Mouse (Mus musculus) forebrain, embryonic 14.5 days (tissue): ENCODE measurements at regions not wholly inside any gene's neighbourhood (a gene's known extent, or its start where the extent isn't known, plus 50 kb on each side); places are given as distances from the start of the nearest gene placed in this dataset.
A peak's percentile ranks its signal among the peaks of the same experiment; 100 is the strongest.

Source experiments
- ATAC-seq: fragments of 200-750 bp; cut with Nextera tagmentation; 2 replicates; pipeline ENCODE4 v1.8.0; 2017; ENCODE audit warnings: mild to moderate bottlenecking, moderate library complexity
- DNase-seq: peaks from one replicate; pipeline ENCODE4 v3.0.0-alpha.2; 2015; ENCODE audit warnings: low spot score
- H3K27ac ChIP-seq: fragments of 300-500 bp; sonication (generic); 2 replicates; pipeline ENCODE4 v1.5.1; 2014; ENCODE audit warnings: low read depth, mild to moderate bottlenecking, control low read depth, low read length, moderate library complexity
- H3K27me3 ChIP-seq: fragments of 300-500 bp; sonication (generic); replicated peaks from 2 replicates; pipeline ENCODE4 v1.6.1; 2014; ENCODE audit warnings: low read length, control low read depth, mixed read lengths; ENCODE audit not compliant: control insufficient read depth, insufficient read depth
- H3K36me3 ChIP-seq: fragments of 300-500 bp; sonication (generic); 2 replicates; pipeline ENCODE4 v1.6.1; 2014; ENCODE audit warnings: low read length, control low read depth; ENCODE audit not compliant: control insufficient read depth, insufficient read depth
- H3K4me1 ChIP-seq: fragments of 300-500 bp; sonication (generic); 2 replicates; pipeline ENCODE4 v1.6.1; 2014; ENCODE audit warnings: antibody characterized with exemption, low read length, control low read depth; ENCODE audit not compliant: control insufficient read depth, insufficient read depth
- H3K4me2 ChIP-seq: fragments of 300-500 bp; sonication (generic); 2 replicates; pipeline ENCODE4 v1.6.1; 2014; ENCODE audit warnings: mild to moderate bottlenecking, control low read depth, low read length
- H3K4me3 ChIP-seq: fragments of 300-500 bp; sonication (generic); 2 replicates; pipeline ENCODE4 v1.5.1; 2014; ENCODE audit warnings: low read depth, low read length, control low read depth
- H3K9ac ChIP-seq: fragments of 300-500 bp; sonication (generic); 2 replicates; pipeline ENCODE4 v1.6.1; 2014; ENCODE audit warnings: mild to moderate bottlenecking, low read length, control low read depth, moderate library complexity
- H3K9me3 ChIP-seq: fragments of 300-500 bp; sonication (generic); replicated peaks from 2 replicates; pipeline ENCODE4 v1.6.1; 2016; ENCODE audit warnings: low read length, control low read depth, mixed read lengths; ENCODE audit not compliant: control insufficient read depth
- WGBS: fragments of 180-500 bp; shearing (Covaris S2); extraction: QIAGEN DNeasy Blood & Tissue Kit; methylation state at CpG from one replicate; pipeline ENCODE4 v1.1.7; 2014; 5-methylcytosine and 5-hydroxymethylcytosine counted together

GRCm38 (mm10) chr17:84117756-84118155 is 70.0 kb downstream of the Zfp36l2 start:
- Histone ChIP-seq H3K27ac (no peak overlapping the region), H3K9ac (no peak overlapping the region), H3K36me3 (no peaks in the 10 kb centered on the region), H3K27me3 (no peaks in the 10 kb centered on the region), H3K9me3 (no peaks in the 10 kb centered on the region), H3K4me2 (no peak overlapping the region), H3K4me1 (no peaks in the 10 kb centered on the region), H3K4me3 (no peak overlapping the region)
- 81% methylated on average over 1 of the region's 1 CpGs for WGBS
- no peak for ATAC-seq
- no peak for DNase-seq

DNA sequence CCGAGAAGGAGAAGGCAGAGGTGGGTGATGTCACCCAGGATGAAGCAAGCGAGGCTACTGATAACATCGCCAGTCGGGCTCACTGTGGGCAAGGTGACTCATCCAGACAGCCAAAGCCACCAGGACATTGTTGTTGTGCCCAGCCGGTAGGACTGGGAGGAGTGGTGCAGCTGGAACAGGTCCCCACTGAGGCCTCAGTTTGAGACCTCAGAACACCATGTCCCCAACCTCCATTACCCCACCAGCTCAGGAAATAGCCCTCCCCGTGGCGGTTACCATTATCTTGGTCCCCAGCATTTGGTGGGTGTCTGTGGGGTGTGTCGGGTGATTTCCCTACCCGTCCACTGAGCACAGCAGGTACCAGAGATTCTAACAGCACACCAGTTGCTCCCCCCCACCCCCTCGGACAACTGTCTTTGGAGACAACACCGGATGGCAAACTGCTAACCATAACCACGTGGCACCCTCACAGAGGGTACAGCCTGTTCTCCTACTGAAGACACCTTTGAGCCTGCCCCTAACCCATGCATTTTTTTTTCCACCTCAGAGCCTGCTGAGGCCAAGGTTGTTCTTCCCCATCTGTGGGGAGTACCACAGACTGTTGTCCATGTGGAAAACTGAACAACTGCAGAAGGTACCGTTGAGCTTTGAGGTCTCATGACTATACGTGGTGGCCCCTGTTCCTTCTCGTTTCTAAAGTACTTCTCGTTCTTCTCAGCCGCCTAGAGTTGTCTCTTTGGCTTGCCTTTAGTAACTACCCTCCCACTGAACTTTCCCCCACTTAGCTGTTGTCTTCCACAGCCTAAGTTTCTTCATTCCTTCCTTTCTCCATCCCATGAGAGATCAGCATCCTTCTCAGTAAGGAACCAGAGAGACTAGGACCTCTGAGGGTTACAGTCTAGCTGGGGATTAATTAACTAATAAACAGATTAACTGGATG is 71.1 kb downstream of the Zfp36l2 start:
- ATAC-seq: no peak
- H3K27ac ChIP-seq: no peak overlapping the region
- no peaks in the 10 kb centered on the region for H3K27me3 ChIP-seq
- no peaks in the 10 kb centered on the region for H3K36me3 ChIP-seq
- H3K9ac ChIP-seq: no peak overlapping the region
- H3K4me3 ChIP-seq: no peak overlapping the region
- no peaks in the 10 kb centered on the region for H3K9me3 ChIP-seq
- no peak for DNase-seq
- 87% methylated on average over 17 of the region's 17 CpGs for WGBS
- H3K4me1 ChIP-seq: no peaks in the 10 kb centered on the region
- no peak overlapping the region for H3K4me2 ChIP-seq

GRCm38 (mm10) chr17:84115957-84116339 is 71.8 kb downstream of the Zfp36l2 start:
- H3K9me3 ChIP-seq: no peaks in the 10 kb centered on the region
- no peaks in the 10 kb centered on the region for H3K27me3 ChIP-seq
- H3K4me3 ChIP-seq: no peak overlapping the region
- peak; percentile 48 for ATAC-seq
- DNase-seq: peak; percentile 58
- no peak overlapping the region for H3K4me2 ChIP-seq
- H3K27ac ChIP-seq: no peak overlapping the region
- H3K9ac ChIP-seq: no peak overlapping the region
- no peaks in the 10 kb centered on the region for H3K4me1 ChIP-seq
- whole genome bisulfite sequencing: 33% methylated on average over 3 of the region's 3 CpGs
- no peaks in the 10 kb centered on the region for H3K36me3 ChIP-seq

GRCm38 (mm10) chr17:84115133-84115532 is 72.6 kb downstream of the Zfp36l2 start:
- H3K9ac ChIP-seq: no peak overlapping the region
- no peaks in the 10 kb centered on the region for H3K27me3 ChIP-seq
- no peak for DNase-seq
- no peak overlapping the region for H3K4me2 ChIP-seq
- H3K36me3 ChIP-seq: no peaks in the 10 kb centered on the region
- WGBS: 73% methylated on average over 8 of the region's 8 CpGs
- no peak overlapping the region for H3K27ac ChIP-seq
- H3K4me1 ChIP-seq: no peaks in the 10 kb centered on the region
- no peak for ATAC-seq
- H3K9me3 ChIP-seq: no peaks in the 10 kb centered on the region
- H3K4me3 ChIP-seq: no peak overlapping the region

- H3K36me3 ChIP-seq: no peaks in the 10 kb centered on the region
- no peaks in the 10 kb centered on the region for H3K27me3 ChIP-seq
- WGBS: 75% methylated on average over 9 of the region's 9 CpGs
- H3K9me3 ChIP-seq: no peaks in the 10 kb centered on the region
- DNase-seq (no peak), ATAC-seq (no peak)
- H3K4me3 ChIP-seq: no peak overlapping the region
- no peaks in the 10 kb centered on the region for H3K4me1 ChIP-seq
- H3K27ac ChIP-seq: no peak overlapping the region
- H3K9ac ChIP-seq: no peak overlapping the region
- no peak overlapping the region for H3K4me2 ChIP-seq
Observed at GRCm38 (mm10) chr17:84114279-84114994, 73.3 kb downstream of the Zfp36l2 start.

GRCm38 (mm10) chr17:84113608-84114278 is 74.0 kb downstream of the Zfp36l2 start:
- Histone ChIP-seq H3K4me3 (no peak overlapping the region), H3K4me1 (no peaks in the 10 kb centered on the region), H3K36me3 (no peaks in the 10 kb centered on the region), H3K9ac (no peak overlapping the region), H3K4me2 (no peak overlapping the region), H3K27me3 (no peaks in the 10 kb centered on the region), H3K9me3 (no peaks in the 10 kb centered on the region), H3K27ac (no peak overlapping the region)
- ATAC-seq (0 out of 2 replicates have a peak, but pooled peaks have one; percentile 68), DNase-seq (peak; percentile 48)
- 28% methylated on average over 8 of the region's 8 CpGs for WGBS

DNA sequence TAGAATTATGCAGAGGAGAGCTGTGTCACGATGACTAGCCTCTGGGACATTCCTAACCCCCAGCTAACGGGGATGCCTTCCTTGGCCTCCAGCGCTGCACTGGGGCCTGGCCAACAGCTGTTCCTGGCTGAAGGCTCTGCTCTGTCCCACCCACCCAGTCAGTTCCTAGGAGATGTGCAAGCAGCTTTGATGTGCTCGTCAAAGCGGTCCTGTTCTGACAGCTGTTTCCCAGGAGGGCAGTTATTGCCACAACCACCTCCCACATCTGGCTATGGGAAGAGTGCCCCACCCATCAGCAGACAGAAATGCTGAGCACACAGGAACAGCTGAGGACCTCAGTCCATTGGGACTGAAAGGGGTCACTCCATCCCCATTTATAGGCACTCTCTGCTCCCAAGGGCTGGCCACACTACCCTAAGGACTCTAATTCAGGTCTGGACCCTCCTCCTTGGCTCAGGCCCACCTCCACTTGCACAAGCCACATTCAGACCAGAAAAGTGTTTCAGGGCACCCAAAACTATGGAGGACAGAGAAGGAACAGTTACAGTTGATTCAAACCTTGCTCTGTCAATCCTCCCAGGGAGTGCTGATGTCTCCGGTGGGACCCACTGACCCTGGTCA is 75.2 kb downstream of the Zfp36l2 start:
- no peak overlapping the region for H3K4me2 ChIP-seq
- DNase-seq (no peak), ATAC-seq (no peak)
- H3K9me3 ChIP-seq: no peaks in the 10 kb centered on the region
- 56% methylated on average over 6 of the region's 6 CpGs for WGBS
- no peak overlapping the region for H3K4me3 ChIP-seq
- H3K27me3 ChIP-seq: no peaks in the 10 kb centered on the region
- no peak overlapping the region; the same call in 1 of the 2 replicates for H3K27ac ChIP-seq
- H3K4me1 ChIP-seq: no peaks in the 10 kb centered on the region
- no peaks in the 10 kb centered on the region for H3K36me3 ChIP-seq
- no peak overlapping the region for H3K9ac ChIP-seq

- no peaks in the 10 kb centered on the region for H3K36me3 ChIP-seq
- 85% methylated on average over 10 of the region's 10 CpGs for WGBS
- DNase-seq: no peak
- no peaks in the 10 kb centered on the region for H3K27me3 ChIP-seq
- ATAC-seq: no peak
- no peak overlapping the region for H3K27ac ChIP-seq
- H3K4me1 ChIP-seq: no peaks in the 10 kb centered on the region
- H3K9ac ChIP-seq: no peak overlapping the region
- no peaks in the 10 kb centered on the region for H3K9me3 ChIP-seq
- H3K4me3 ChIP-seq: no peak overlapping the region
- H3K4me2 ChIP-seq: no peak overlapping the region
Observed at GRCm38 (mm10) chr17:84111787-84112370, 75.9 kb downstream of the Zfp36l2 start.
